Mouse (Mus musculus) right cerebral cortex, postnatal 14 days (tissue): ENCODE data around the gene Olfr1183.
"Not testable (repeated sequence)": the region's sequence is repeated elsewhere in the genome, so short reads cannot be mapped to it uniquely, and the experiment has no call there.

Experiments
- DNase-seq: peaks from one replicate; pipeline ENCODE4 v3.0.0; 2022

Olfr1183 gene

GRCm38 (mm10) chr2:88454567-88454966 is at the start of gene Olfr1183:
Olfr1183 (plus strand) TSS chr2:88454867.
- not testable (repeated sequence) for DNase-seq

GRCm38 (mm10) chr2:88406353-88406752 is 48.3 kb upstream of the Olfr1183 start, which contains the start of gene Olfr1179:
Olfr1179 (minus strand) TSS chr2:88406453.
- DNase-seq = no peak

GRCm38 (mm10) chr2:88419051-88419450 is 35.6 kb upstream of the Olfr1183 start, which contains the start of gene Olfr1180:
Olfr1180 (minus strand) TSS chr2:88419151.
- DNase-seq = no peak

DNA sequence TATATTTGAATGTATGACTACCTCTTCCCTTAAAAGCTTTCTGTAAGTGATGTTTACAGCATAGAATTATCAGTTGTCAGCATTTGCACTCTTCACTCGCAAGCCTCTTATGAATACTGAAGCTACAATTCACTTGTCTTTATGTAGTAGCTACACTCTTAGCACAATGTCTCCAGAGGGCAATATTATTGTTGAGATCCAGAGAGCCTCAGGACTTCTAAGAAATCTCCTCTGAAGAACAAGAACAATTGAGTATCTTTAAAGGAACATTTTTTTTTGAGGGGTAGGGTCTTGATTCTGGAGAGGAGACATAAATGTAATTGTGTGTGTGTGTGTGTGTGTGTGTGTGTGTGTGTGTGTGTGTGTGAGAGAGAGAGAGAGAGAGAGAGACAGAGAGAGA is 28.6 kb upstream of the Olfr1183 start, which contains the start of gene Olfr1181:
TSS of gene Olfr1181 (minus strand) at position 101 of the 400 bp plus-strand sequence.
- DNase-seq = no peak

DNA sequence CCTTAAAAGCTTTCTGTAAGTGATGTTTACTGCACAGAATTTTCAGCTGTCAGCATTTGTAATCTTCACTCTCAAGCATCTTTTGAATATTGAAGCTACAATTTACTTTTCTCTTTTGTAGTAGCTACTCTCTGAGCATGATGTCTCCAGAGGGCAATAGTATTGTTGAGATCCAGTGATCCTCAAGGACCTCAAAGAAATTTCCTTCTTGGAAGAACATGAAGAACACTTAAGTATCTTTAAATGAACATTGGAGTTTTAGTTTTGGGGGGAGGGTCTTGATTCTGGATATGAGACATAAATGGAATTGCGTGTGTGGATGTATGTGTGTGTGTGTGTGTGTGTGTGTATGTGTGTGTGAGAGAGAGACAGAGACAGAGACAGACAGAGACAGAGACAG is 5.6 kb upstream of the Olfr1183 start, which contains the start of gene Gm13757:
TSS of gene Gm13757 (minus strand) at position 101 of the 400 bp plus-strand sequence.
- DNase-seq = no peak

GRCm38 (mm10) chr2:88483298-88483697 is 28.6 kb downstream of the Olfr1183 start, which contains the start of gene Olfr1184:
Olfr1184 (plus strand) TSS chr2:88483598.
- no peak for DNase-seq

- no peak for DNase-seq
Observed at GRCm38 (mm10) chr2:88493020-88493419, 38.4 kb downstream of the Olfr1183 start, which contains the start of gene Olfr1185-ps1. Olfr1185-ps1 (plus strand) TSS chr2:88493320.

DNA sequence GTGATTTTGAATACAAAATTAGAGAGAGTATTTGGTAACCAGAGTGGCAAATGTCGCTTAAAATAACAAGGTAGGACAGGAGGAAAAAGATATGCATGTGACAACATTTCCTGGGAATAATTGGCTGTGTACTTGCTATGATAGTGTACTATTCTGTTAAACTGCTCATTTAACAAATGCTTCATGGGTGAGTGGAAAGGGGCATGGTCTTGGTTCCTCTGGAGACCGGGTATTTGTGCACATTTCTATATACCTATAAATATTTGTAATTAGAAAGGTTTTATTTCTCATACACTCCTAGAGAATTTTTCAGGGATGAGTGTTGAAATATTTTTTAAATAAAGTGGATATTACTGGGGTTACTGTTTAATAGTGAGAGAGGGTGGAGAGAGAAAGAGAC is 63.6 kb downstream of the Olfr1183 start, which contains the start of gene Olfr1186:
TSS of gene Olfr1186 (plus strand) at position 301 of the 400 bp plus-strand sequence.
- DNase-seq = no peak
